ENCODE assay signal across 13 mouse cellular contexts in genomic region chr17:83482817-83483536, GRCm38 (mm10).
"Had no signal": no experiment of that assay in that cellular context is flagged by ENCODE, and none has a peak within 500 bp of the region (broad histone marks: within the 10 kb centered on the region; RNA-seq: fewer than 3 reads in every experiment).

No protein-coding gene starts in this region.

- H3K4me2 ChIP-seq: limb, embryonic 13.5 days; liver, embryonic 12.5 days; midbrain, embryonic 12.5 days; neural tube, embryonic 13.5 days; stomach, embryonic 15.5 days had no signal

- H3K27me3 ChIP-seq: limb, embryonic 13.5 days; liver, embryonic 12.5 days; midbrain, embryonic 12.5 days; neural tube, embryonic 13.5 days; stomach, embryonic 15.5 days had no signal

- H3K27ac ChIP-seq: kidney, postnatal 0 days; limb, embryonic 13.5 days; liver, embryonic 12.5 days; midbrain, embryonic 12.5 days; neural tube, embryonic 13.5 days; stomach, embryonic 15.5 days had no signal

- ATAC-seq: liver, embryonic 12.5 days; midbrain, embryonic 16.5 days had no signal

- DNase-seq: left cerebral cortex, postnatal 4 days; lung, adult 18-20 months; retina, postnatal 1 day; right cerebral cortex, postnatal 4 days; thymus, adult 2 months; thymus, postnatal 36 days had no signal

- H3K4me3 ChIP-seq: limb, embryonic 13.5 days; liver, embryonic 12.5 days; midbrain, embryonic 12.5 days; neural tube, embryonic 13.5 days; stomach, embryonic 15.5 days had no signal

- H3K4me1 ChIP-seq: limb, embryonic 13.5 days; liver, embryonic 12.5 days; midbrain, embryonic 12.5 days; stomach, embryonic 15.5 days had no signal

- H3K9ac ChIP-seq: limb, embryonic 13.5 days; liver, embryonic 12.5 days; midbrain, embryonic 12.5 days; neural tube, embryonic 13.5 days; stomach, embryonic 15.5 days had no signal

- H3K9me3 ChIP-seq: limb, embryonic 13.5 days; liver, embryonic 12.5 days; midbrain, embryonic 12.5 days; neural tube, embryonic 13.5 days; stomach, embryonic 15.5 days had no signal
